Mouse (Mus musculus): Measurements from ENCODE around the gene Rcbtb1.

DNA sequence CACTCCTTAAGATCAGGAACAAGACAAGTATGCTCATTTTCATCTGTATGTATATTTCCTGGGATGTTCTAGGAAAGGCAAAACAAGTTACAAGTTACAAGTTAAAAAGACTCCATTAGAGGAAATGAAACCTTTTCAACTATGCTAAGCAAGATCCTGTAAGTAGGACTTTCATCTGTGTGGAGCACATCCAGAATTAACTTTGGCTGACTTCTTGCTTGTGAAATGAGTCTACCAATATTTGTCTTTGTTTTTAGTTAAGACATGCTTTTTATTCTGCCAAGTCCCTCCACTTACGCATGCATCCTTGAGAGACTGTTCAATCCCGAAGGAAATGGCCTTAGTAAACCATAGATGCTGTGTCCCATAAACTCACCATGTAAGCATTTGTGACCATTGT is 14.9 kb upstream of the Rcbtb1 start:
- TF ChIP-seq CTCF (IDR thresholded peaks at IDR 0.05; ENCODE audit: low read depth), result no peak
- no peak for TF ChIP-seq EP300 (IDR thresholded peaks at IDR 0.05; ENCODE audit: low read depth)

All from heart, postnatal 0 days (tissue).